Mouse (Mus musculus): ENCODE measurements around the gene Tmem50b. TPM values are rescaled to one million over a fixed set of nuclear protein-coding genes. Genes with fewer than 3 reads are reported as not detected.

Tmem50b gene
- polyA plus RNA-seq, 1 experiment from 2014 or later = 7.1 TPM

- Histone ChIP-seq H3K4me1 (ENCODE audit: control insufficient read depth, low read depth, low read length) (peaks cover 18% of the 10 kb centered on the region), H3K4me3 (ENCODE audit: low read depth, low read length) (no peak overlapping the region), H3K9ac (ENCODE audit: low read depth, low read length) (no peak overlapping the region), H3K9me3 (replicated peaks; ENCODE audit: control insufficient read depth, low read length) (no peaks in the 10 kb centered on the region), H3K27me3 (ENCODE audit: control insufficient read depth, insufficient read depth, low read depth, low read length) (peaks cover 14% of the 10 kb centered on the region), H3K27ac (ENCODE audit: low read length) (no peak overlapping the region), H3K4me2 (ENCODE audit: low read depth, low read length) (no peak overlapping the region), H3K36me3 (ENCODE audit: control insufficient read depth, insufficient read depth) (no peaks in the 10 kb centered on the region)
- ATAC-seq (ENCODE audit: low read depth) = no peak
These were observed 1.6 kb upstream of the Tmem50b start for GRCm38 (mm10) chr16:91599242-91599641.

- H3K4me3 ChIP-seq (ENCODE audit: low read depth, low read length) = peak overlapping the region; percentile 74
- peaks cover 14% of the 10 kb centered on the region for H3K27me3 ChIP-seq (ENCODE audit: control insufficient read depth, insufficient read depth, low read depth, low read length)
- peaks cover 18% of the 10 kb centered on the region for H3K4me1 ChIP-seq (ENCODE audit: control insufficient read depth, low read depth, low read length)
- under 1% methylated on average over 75 of the region's 75 CpGs for WGBS (ENCODE audit: insufficient replicate concordance)
- H3K4me2 ChIP-seq (ENCODE audit: low read depth, low read length) = peak overlapping the region; percentile 97
- peak; percentile 54 for ATAC-seq (ENCODE audit: low read depth)
- no peaks in the 10 kb centered on the region for H3K36me3 ChIP-seq (ENCODE audit: control insufficient read depth, insufficient read depth)
- H3K9me3 ChIP-seq (replicated peaks; ENCODE audit: control insufficient read depth, low read length) = no peaks in the 10 kb centered on the region
- H3K9ac ChIP-seq (ENCODE audit: low read depth, low read length) = peak overlapping the region; percentile 74
- H3K27ac ChIP-seq (ENCODE audit: low read length) = 0 out of 2 replicates have a peak overlapping the region, but pooled peaks have one; percentile 35
These were observed 575 bp downstream of the Tmem50b start for GRCm38 (mm10) chr16:91596779-91597671.

GRCm38 (mm10) chr16:91596397-91596778 lies 1.2 kb downstream of the Tmem50b start:
- Histone ChIP-seq H3K36me3 (ENCODE audit: control insufficient read depth, insufficient read depth) (no peaks in the 10 kb centered on the region), H3K4me2 (ENCODE audit: low read depth, low read length) (peak overlapping the region; percentile 97), H3K4me1 (ENCODE audit: control insufficient read depth, low read depth, low read length) (peaks cover 18% of the 10 kb centered on the region), H3K9ac (ENCODE audit: low read depth, low read length) (peak overlapping the region; percentile 74), H3K4me3 (ENCODE audit: low read depth, low read length) (peak overlapping the region; percentile 74), H3K9me3 (replicated peaks; ENCODE audit: control insufficient read depth, low read length) (no peaks in the 10 kb centered on the region), H3K27me3 (ENCODE audit: control insufficient read depth, insufficient read depth, low read depth, low read length) (peaks cover 14% of the 10 kb centered on the region), H3K27ac (ENCODE audit: low read length) (no peak overlapping the region)
- no peak for ATAC-seq (ENCODE audit: low read depth)
- 10% methylated on average over 9 of the region's 9 CpGs for WGBS (ENCODE audit: insufficient replicate concordance)

- Histone ChIP-seq H3K9me3 (replicated peaks; ENCODE audit: control insufficient read depth, low read length) (no peaks in the 10 kb centered on the region), H3K4me2 (ENCODE audit: low read depth, low read length) (no peak overlapping the region), H3K9ac (ENCODE audit: low read depth, low read length) (no peak overlapping the region), H3K4me3 (ENCODE audit: low read depth, low read length) (no peak overlapping the region), H3K4me1 (ENCODE audit: control insufficient read depth, low read depth, low read length) (peaks cover 16% of the 10 kb centered on the region), H3K27ac (ENCODE audit: low read length) (no peak overlapping the region), H3K27me3 (ENCODE audit: control insufficient read depth, insufficient read depth, low read depth, low read length) (peaks cover 14% of the 10 kb centered on the region), H3K36me3 (ENCODE audit: control insufficient read depth, insufficient read depth) (no peaks in the 10 kb centered on the region)
- 85% methylated on average over 6 of the region's 6 CpGs for WGBS (ENCODE audit: insufficient replicate concordance)
- no peak for ATAC-seq (ENCODE audit: low read depth)
These were observed 2.5 kb downstream of the Tmem50b start for GRCm38 (mm10) chr16:91595076-91595475.

- Histone ChIP-seq H3K27me3 (ENCODE audit: control insufficient read depth, insufficient read depth, low read depth, low read length) (peaks cover 4% of the 10 kb centered on the region), H3K9ac (ENCODE audit: low read depth, low read length) (no peak overlapping the region), H3K4me1 (ENCODE audit: control insufficient read depth, low read depth, low read length) (peaks cover 16% of the 10 kb centered on the region), H3K4me2 (ENCODE audit: low read depth, low read length) (no peak overlapping the region), H3K4me3 (ENCODE audit: low read depth, low read length) (no peak overlapping the region), H3K9me3 (replicated peaks; ENCODE audit: control insufficient read depth, low read length) (no peaks in the 10 kb centered on the region), H3K27ac (ENCODE audit: low read length) (no peak overlapping the region), H3K36me3 (ENCODE audit: control insufficient read depth, insufficient read depth) (no peaks in the 10 kb centered on the region)
- WGBS (ENCODE audit: insufficient replicate concordance) = 48% methylated on average over 3 of the region's 3 CpGs
- no peak for ATAC-seq (ENCODE audit: low read depth)
These were observed 4.3 kb downstream of the Tmem50b start for GRCm38 (mm10) chr16:91593262-91593661.

- Histone ChIP-seq H3K4me3 (ENCODE audit: low read depth, low read length) (no peak overlapping the region), H3K27me3 (ENCODE audit: control insufficient read depth, insufficient read depth, low read depth, low read length) (no peaks in the 10 kb centered on the region), H3K27ac (ENCODE audit: low read length) (no peak overlapping the region), H3K9me3 (replicated peaks; ENCODE audit: control insufficient read depth, low read length) (no peaks in the 10 kb centered on the region), H3K4me1 (ENCODE audit: control insufficient read depth, low read depth, low read length) (peaks cover 15% of the 10 kb centered on the region), H3K9ac (ENCODE audit: low read depth, low read length) (no peak overlapping the region), H3K36me3 (ENCODE audit: control insufficient read depth, insufficient read depth) (no peaks in the 10 kb centered on the region), H3K4me2 (ENCODE audit: low read depth, low read length) (no peak overlapping the region)
- ATAC-seq (ENCODE audit: low read depth) = no peak
- WGBS (ENCODE audit: insufficient replicate concordance) = 50% methylated on average over 8 of the region's 8 CpGs
These were observed 5.4 kb downstream of the Tmem50b start for GRCm38 (mm10) chr16:91592162-91592561.

- peaks cover 3% of the 10 kb centered on the region; the same call in 1 of the 2 replicates for H3K4me1 ChIP-seq (ENCODE audit: control insufficient read depth, low read depth, low read length)
- no peak overlapping the region for H3K4me3 ChIP-seq (ENCODE audit: low read depth, low read length)
- no peaks in the 10 kb centered on the region for H3K9me3 ChIP-seq (replicated peaks; ENCODE audit: control insufficient read depth, low read length)
- WGBS (ENCODE audit: insufficient replicate concordance) = 67% methylated on average over 3 of the region's 3 CpGs
- no peak overlapping the region for H3K9ac ChIP-seq (ENCODE audit: low read depth, low read length)
- no peaks in the 10 kb centered on the region for H3K36me3 ChIP-seq (ENCODE audit: control insufficient read depth, insufficient read depth)
- H3K27ac ChIP-seq (ENCODE audit: low read length) = no peak overlapping the region
- ATAC-seq (ENCODE audit: low read depth) = no peak
- H3K4me2 ChIP-seq (ENCODE audit: low read depth, low read length) = no peak overlapping the region
- no peaks in the 10 kb centered on the region for H3K27me3 ChIP-seq (ENCODE audit: control insufficient read depth, insufficient read depth, low read depth, low read length)
These were observed 8.9 kb downstream of the Tmem50b start for GRCm38 (mm10) chr16:91588703-91589102.

GRCm38 (mm10) chr16:91587730-91588453 lies 9.7 kb downstream of the Tmem50b start:
- Histone ChIP-seq H3K4me3 (ENCODE audit: low read depth, low read length) (no peak overlapping the region), H3K9me3 (replicated peaks; ENCODE audit: control insufficient read depth, low read length) (no peaks in the 10 kb centered on the region), H3K27me3 (ENCODE audit: control insufficient read depth, insufficient read depth, low read depth, low read length) (no peaks in the 10 kb centered on the region), H3K9ac (ENCODE audit: low read depth, low read length) (no peak overlapping the region), H3K36me3 (ENCODE audit: control insufficient read depth, insufficient read depth) (no peaks in the 10 kb centered on the region), H3K4me1 (ENCODE audit: control insufficient read depth, low read depth, low read length) (peaks cover 3% of the 10 kb centered on the region; the same call in 1 of the 2 replicates), H3K4me2 (ENCODE audit: low read depth, low read length) (no peak overlapping the region), H3K27ac (ENCODE audit: low read length) (no peak overlapping the region)
- ATAC-seq (ENCODE audit: low read depth) = no peak; the same call in 1 of the 2 replicates
- 55% methylated on average over 6 of the region's 6 CpGs for WGBS (ENCODE audit: insufficient replicate concordance)

- ATAC-seq (ENCODE audit: low read depth) = no peak
- Histone ChIP-seq H3K9me3 (replicated peaks; ENCODE audit: control insufficient read depth, low read length) (no peaks in the 10 kb centered on the region), H3K4me2 (ENCODE audit: low read depth, low read length) (no peak overlapping the region), H3K4me3 (ENCODE audit: low read depth, low read length) (no peak overlapping the region), H3K27me3 (ENCODE audit: control insufficient read depth, insufficient read depth, low read depth, low read length) (no peaks in the 10 kb centered on the region), H3K27ac (ENCODE audit: low read length) (no peak overlapping the region), H3K4me1 (ENCODE audit: control insufficient read depth, low read depth, low read length) (peaks cover 3% of the 10 kb centered on the region; the same call in 1 of the 2 replicates), H3K36me3 (ENCODE audit: control insufficient read depth, insufficient read depth) (no peaks in the 10 kb centered on the region), H3K9ac (ENCODE audit: low read depth, low read length) (no peak overlapping the region)
- WGBS (ENCODE audit: insufficient replicate concordance) = 71% methylated on average over 6 of the region's 6 CpGs
These were observed 11.4 kb downstream of the Tmem50b start for GRCm38 (mm10) chr16:91586244-91586643.
